Mouse (Mus musculus) heart, embryonic 13.5 days (tissue): ENCODE results near the gene Zfp638. TPM values are rescaled to one million over a fixed set of nuclear protein-coding genes. Genes with fewer than 3 reads are reported as not detected.
"Not testable (repeated sequence)": the region's sequence is repeated elsewhere in the genome, so short reads cannot be mapped to it uniquely, and the experiment has no call there.

Source experiments
- ATAC-seq: fragments of 200-750 bp; cut with Nextera tagmentation; 2 replicates; pipeline ENCODE4 v1.8.0; 2017; ENCODE audit warnings: moderate TSS enrichment; ENCODE audit not compliant: insufficient number of reproducible peaks, low FRiP score, low TSS enrichment; ENCODE audit errors: extremely low read depth
- H3K27ac ChIP-seq: fragments of 300-500 bp; sonication (generic); replicated peaks from 2 replicates; pipeline ENCODE4 v1.5.1; 2015; ENCODE audit warnings: moderate library complexity, mild to moderate bottlenecking, inconsistent platforms
- H3K27me3 ChIP-seq: fragments of 300-500 bp; sonication (generic); replicated peaks from 2 replicates; pipeline ENCODE4 v1.6.1; 2015; ENCODE audit warnings: mild to moderate bottlenecking, inconsistent platforms
- H3K36me3 ChIP-seq: fragments of 300-500 bp; sonication (generic); 2 replicates; pipeline ENCODE4 v1.6.1; 2015; ENCODE audit warnings: mild to moderate bottlenecking, inconsistent platforms
- H3K4me1 ChIP-seq: fragments of 300-500 bp; sonication (generic); 2 replicates; pipeline ENCODE4 v1.6.1; 2015; ENCODE audit warnings: inconsistent platforms
- H3K4me2 ChIP-seq: fragments of 300-500 bp; sonication (generic); 2 replicates; pipeline ENCODE4 v1.6.1; 2015; ENCODE audit warnings: inconsistent platforms, mild to moderate bottlenecking, moderate library complexity
- H3K4me3 ChIP-seq: fragments of 300-500 bp; sonication (generic); 2 replicates; pipeline ENCODE4 v1.5.1; 2015; ENCODE audit warnings: moderate library complexity, mild to moderate bottlenecking, inconsistent platforms
- H3K9ac ChIP-seq: fragments of 300-500 bp; sonication (generic); 2 replicates; pipeline ENCODE4 v1.6.1; 2015; ENCODE audit warnings: inconsistent platforms, mild to moderate bottlenecking, moderate library complexity
- H3K9me3 ChIP-seq: fragments of 300-500 bp; sonication (generic); 2 replicates; pipeline ENCODE4 v1.6.1; 2016; ENCODE audit warnings: inconsistent platforms
- WGBS: fragments of 180-500 bp; shearing (Covaris S2); methylation state at CpG from one replicate; pipeline ENCODE4 v1.1.7; 2015; ENCODE audit warnings: mixed read lengths; 5-methylcytosine and 5-hydroxymethylcytosine counted together
- polyA plus RNA-seq: library from polyadenylated mRNA; unstranded; fragments of >200 nt; fragmentation: Nextera tagmentation; extraction: Ambion mirVana; gene quantifications from 2 replicates; pipeline ENCODE4 v1.2.1, GENCODE M21; 2015

Zfp638 gene
- polyA plus RNA-seq: 35.2 and 36.9 TPM in 2 replicates

DNA sequence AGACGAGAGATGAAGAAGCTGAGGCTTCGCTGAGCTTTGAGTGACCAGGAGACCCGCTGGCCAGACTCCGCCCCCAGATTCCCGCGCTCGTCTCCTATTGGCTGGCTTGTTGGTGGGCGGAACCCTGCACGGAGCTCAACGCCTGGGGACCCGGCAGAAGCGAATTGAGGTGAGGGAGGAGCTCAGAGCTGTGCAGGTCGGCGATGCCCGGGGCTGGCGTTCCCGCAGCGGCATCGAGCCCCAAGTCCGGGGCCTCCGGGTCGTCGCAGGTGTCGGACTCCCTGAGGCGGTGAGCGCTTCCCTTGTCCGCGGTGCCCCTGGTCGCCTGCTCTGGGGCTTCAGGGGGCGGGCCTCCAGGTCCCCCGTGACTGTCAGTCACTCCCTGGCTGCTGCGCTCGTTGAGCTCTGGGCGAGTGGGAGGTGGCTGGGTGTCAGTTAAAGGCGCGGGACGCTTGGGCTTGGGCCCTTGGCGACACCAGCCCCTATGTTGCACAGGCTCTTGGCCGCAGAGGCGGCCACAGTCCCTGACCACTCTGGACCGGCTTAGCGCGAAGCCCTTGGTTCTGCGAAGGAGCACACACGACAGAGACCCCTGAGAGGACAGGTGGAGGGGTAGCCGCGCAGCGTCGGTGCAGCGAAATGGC lies at the start of gene Zfp638:
TSS of gene Zfp638 (plus strand) at position 156 of the 644 bp plus-strand sequence.
- H3K4me3 ChIP-seq: peak within 1 kb of the TSS; percentile 69
- H3K27ac ChIP-seq: peak within 1 kb of the TSS; percentile 89
- under 1% methylated on average over 50 of the region's 50 CpGs for WGBS
- peak; percentile 88 for ATAC-seq
- H3K4me1 ChIP-seq: peaks cover 15% of the 10 kb centered on the region
- H3K4me2 ChIP-seq: peak within 1 kb of the TSS; percentile 97
- no peaks in the 10 kb centered on the region for H3K9me3 ChIP-seq
- no peaks in the 10 kb centered on the region for H3K36me3 ChIP-seq
- peak within 1 kb of the TSS; percentile 85 for H3K9ac ChIP-seq
- H3K27me3 ChIP-seq: no peaks in the 10 kb centered on the region

DNA sequence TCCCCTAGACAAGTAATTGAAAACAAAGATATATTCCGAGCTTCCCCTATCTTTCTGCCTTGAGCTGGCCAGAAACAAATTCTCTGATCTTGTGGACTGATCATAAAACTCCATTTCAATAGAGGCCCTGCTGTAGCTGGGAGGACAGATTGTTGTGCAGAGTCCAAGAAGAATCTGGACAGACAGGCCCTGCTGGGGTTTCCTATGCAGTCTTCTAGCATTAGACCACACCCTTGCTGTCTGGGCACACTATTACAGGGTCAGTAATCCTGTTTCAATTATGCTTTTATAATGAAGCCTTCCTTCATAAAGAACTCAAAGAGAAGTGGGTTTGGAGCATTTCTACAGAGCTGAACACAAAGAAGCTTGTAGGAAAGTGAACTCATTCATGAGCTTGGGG lies 47.9 kb upstream of the Zfp638 start:
- Histone ChIP-seq H3K4me3 (no peak overlapping the region), H3K4me2 (no peak overlapping the region), H3K36me3 (peaks cover 27% of the 10 kb centered on the region), H3K9me3 (no peaks in the 10 kb centered on the region), H3K27me3 (no peaks in the 10 kb centered on the region), H3K9ac (no peak overlapping the region), H3K4me1 (peaks cover 22% of the 10 kb centered on the region), H3K27ac (no peak overlapping the region)
- WGBS: 63% methylated on average over 1 of the region's 1 CpGs
- no peak for ATAC-seq

DNA sequence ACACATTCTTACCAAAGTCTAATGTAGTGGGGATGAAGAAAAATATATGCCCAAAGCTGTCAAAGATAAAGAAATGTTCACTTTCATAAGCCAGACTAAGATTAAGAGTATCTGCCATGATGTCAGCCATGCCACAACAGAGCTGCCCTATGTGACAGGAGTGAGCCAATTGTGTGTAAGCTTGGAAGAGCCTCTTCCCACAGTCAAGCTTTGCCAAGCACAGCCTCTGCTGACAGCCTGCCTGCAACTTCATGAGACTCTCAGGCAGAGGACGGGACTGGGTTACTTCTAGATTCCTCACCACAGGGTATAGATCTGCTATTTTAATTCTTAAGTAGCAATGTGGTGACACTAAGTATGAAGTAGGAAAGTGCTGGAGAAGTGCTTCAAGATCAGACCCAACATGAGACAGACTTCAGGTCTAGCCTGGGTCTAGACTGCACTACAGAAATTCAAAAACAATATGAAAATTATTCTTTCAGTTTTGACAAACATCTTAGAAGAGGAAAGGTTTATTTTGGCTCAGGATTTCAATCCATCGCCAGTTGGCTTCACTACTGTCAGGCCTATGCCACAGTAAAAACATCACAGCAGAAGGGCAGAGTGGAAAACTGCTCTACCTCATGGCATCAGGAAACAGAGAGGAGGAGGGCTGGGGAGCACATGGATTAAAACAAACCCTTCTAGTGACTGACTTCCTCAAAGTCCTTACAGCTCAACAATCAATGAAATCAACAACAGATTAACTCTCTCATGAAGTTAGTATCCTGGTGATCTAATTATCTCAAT lies 46.0 kb upstream of the Zfp638 start:
- Histone ChIP-seq H3K4me3 (no peak overlapping the region), H3K36me3 (peaks cover 9% of the 10 kb centered on the region), H3K9ac (no peak overlapping the region), H3K4me2 (no peak overlapping the region), H3K4me1 (peaks cover 22% of the 10 kb centered on the region), H3K9me3 (no peaks in the 10 kb centered on the region), H3K27ac (no peak overlapping the region), H3K27me3 (no peaks in the 10 kb centered on the region)
- WGBS: 58% methylated on average over 2 of the region's 2 CpGs
- ATAC-seq: no peak

DNA sequence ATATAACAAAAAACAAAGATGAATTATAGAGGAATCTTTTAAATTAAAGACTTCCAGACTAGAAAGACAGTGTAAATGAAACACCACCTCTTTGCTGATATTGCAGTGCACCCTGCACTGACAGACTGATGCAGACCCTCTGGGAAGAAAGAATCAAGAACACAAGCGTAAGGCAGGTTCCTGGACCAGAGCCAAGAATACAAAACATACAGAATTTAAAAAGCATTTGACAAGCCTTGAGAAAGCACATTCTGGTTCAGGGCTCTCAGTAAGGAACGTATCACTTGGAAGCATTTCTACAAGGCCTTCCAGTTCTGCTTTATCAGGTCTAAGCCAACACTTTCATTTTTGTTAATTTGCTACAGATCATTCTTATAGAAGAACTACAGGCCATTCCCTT lies 45.1 kb upstream of the Zfp638 start:
- Histone ChIP-seq H3K9me3 (no peaks in the 10 kb centered on the region), H3K4me3 (no peak overlapping the region), H3K9ac (no peak overlapping the region), H3K27ac (0 out of 2 replicates have a peak overlapping the region, but pooled peaks have one; percentile 32), H3K36me3 (peaks cover 5% of the 10 kb centered on the region; the same call in 1 of the 2 replicates), H3K27me3 (no peaks in the 10 kb centered on the region), H3K4me1 (peaks cover 22% of the 10 kb centered on the region), H3K4me2 (no peak overlapping the region)
- no peak for ATAC-seq
- 56% methylated on average over 2 of the region's 2 CpGs for WGBS

DNA sequence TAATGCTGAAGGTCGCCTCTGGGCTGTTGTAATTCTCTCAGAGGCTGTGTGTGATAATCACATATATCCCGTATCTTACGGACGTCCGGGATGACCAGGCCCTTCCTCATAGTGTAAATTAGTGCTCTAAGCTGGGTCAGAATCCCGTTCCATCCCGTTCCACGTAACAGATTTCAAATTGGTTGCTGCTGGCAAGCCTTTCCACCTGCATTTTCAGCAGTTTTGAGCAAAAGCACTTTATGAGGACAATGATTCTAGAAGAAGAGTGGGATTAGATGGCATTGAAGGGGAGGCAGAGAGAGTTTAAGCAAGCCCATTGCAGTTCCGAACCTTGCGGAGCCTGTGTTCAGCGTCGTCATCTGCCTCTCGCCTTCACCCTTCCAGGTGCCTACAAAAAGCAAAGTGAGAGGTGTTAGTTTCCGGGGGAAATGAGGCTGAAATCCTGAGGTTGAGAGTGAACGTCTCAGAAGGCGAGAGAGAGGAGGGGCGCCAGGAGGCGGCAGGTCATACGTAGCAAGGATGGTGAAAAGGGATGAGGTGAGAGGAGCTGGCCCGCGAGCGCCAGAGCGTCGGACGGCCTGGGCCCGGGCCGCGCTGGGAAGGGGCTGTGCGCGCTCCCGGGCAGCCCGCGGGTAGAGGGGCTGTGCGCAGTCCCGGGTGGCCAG lies 35.8 kb upstream of the Zfp638 start:
- under 1% methylated on average over 35 of the region's 35 CpGs for WGBS
- peak overlapping the region; percentile 81 for H3K4me2 ChIP-seq
- no peak for ATAC-seq
- H3K36me3 ChIP-seq: peaks cover 8% of the 10 kb centered on the region
- H3K4me1 ChIP-seq: peaks cover 12% of the 10 kb centered on the region
- H3K27ac ChIP-seq: peak overlapping the region; percentile 83
- no peaks in the 10 kb centered on the region for H3K27me3 ChIP-seq
- peak overlapping the region; percentile 68 for H3K4me3 ChIP-seq
- peak overlapping the region; percentile 88 for H3K9ac ChIP-seq
- H3K9me3 ChIP-seq: no peaks in the 10 kb centered on the region

DNA sequence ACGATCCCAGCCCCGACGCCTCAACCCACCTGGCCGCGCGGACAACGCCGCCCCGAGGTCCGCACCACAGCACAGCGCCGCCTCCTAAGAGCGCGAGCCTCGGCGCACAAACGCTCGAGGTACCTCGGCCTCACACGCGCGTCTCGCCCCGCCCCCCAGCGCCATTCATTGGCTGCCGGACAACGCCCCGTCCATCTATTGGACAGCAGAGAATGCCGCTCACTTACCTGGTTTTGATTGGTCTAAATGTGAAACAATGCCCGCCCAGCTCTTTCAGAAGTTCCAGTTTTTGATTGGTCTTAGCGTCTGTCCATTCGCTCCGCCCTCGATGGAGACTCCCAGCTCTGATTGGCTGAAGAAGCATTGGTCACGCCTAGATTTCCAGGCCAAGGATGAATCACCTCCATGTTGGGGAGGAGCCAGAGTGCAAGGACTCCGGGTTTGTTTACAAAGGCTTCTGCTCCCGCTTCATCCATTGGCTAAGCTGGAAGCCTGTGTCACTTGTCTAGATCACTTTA lies 35.2 kb upstream of the Zfp638 start, which contains the start of gene Paip2b:
TSS of gene Paip2b (minus strand) at position 136 of the 518 bp plus-strand sequence.
- Histone ChIP-seq H3K27ac (peak within 1 kb of the TSS; percentile 83), H3K9me3 (no peaks in the 10 kb centered on the region), H3K27me3 (no peaks in the 10 kb centered on the region), H3K4me1 (peaks cover 12% of the 10 kb centered on the region), H3K4me2 (peak within 1 kb of the TSS; percentile 81), H3K9ac (peak within 1 kb of the TSS; percentile 88), H3K36me3 (peaks cover 8% of the 10 kb centered on the region), H3K4me3 (peak within 1 kb of the TSS; percentile 68)
- ATAC-seq: peak; percentile 99
- under 1% methylated on average over 37 of the region's 37 CpGs for WGBS

DNA sequence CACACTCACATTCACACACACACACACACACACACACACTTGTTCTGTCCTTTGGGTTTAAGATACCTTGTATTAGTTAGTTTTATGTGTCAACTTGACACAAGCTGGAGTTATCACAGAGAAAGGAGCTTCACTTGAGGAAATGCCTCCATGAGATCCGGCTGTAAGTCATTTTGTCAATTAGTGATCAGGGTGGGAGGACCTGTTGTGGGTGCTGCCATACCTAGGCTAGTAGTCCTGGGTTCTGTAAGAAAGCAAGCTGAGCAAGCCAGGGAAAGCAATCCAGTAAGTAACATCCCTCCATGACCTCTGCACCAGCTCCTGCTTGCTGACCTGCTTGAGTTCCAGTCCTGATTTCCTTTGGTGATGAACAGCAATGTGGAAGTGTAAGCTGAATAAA lies 34.5 kb upstream of the Zfp638 start:
- Histone ChIP-seq H3K4me3 (peak overlapping the region; percentile 68), H3K4me2 (peak overlapping the region; percentile 67), H3K4me1 (peaks cover 12% of the 10 kb centered on the region), H3K27ac (peak overlapping the region; percentile 65), H3K9ac (peak overlapping the region; percentile 60)
- H3K36me3 ChIP-seq, H3K27me3 ChIP-seq, H3K9me3 ChIP-seq, ATAC-seq: not testable (repeated sequence)
- WGBS: 52% methylated on average over 1 of the region's 1 CpGs

DNA sequence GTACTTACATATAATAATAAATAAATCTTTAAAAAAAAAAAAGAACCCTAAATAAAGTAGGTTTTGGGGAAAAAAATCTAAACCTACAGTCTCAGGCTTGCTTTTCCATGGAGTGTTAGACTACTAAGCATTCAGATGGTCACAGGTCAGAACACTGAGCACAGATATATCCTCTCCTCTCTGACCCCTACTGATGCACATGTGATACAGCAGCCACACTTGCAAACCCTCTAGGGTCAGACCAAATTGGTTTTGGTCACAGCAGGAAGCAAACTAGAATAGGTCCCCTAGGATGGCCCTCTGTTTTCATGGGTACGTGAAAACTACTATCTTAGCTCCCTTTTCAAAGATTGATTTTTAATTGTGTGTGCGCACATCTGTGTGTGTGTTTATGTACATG lies 30.1 kb upstream of the Zfp638 start:
- no peak overlapping the region for H3K9ac ChIP-seq
- no peaks in the 10 kb centered on the region for H3K27me3 ChIP-seq
- no peak for ATAC-seq
- no peak overlapping the region for H3K27ac ChIP-seq
- WGBS: 67% methylated on average over 2 of the region's 2 CpGs
- no peak overlapping the region for H3K4me2 ChIP-seq
- 0 out of 2 replicates have a peak, but pooled peaks cover 3% of the 10 kb centered on the region for H3K9me3 ChIP-seq
- no peaks in the 10 kb centered on the region for H3K36me3 ChIP-seq
- H3K4me1 ChIP-seq: peaks cover 4% of the 10 kb centered on the region
- no peak overlapping the region for H3K4me3 ChIP-seq

DNA sequence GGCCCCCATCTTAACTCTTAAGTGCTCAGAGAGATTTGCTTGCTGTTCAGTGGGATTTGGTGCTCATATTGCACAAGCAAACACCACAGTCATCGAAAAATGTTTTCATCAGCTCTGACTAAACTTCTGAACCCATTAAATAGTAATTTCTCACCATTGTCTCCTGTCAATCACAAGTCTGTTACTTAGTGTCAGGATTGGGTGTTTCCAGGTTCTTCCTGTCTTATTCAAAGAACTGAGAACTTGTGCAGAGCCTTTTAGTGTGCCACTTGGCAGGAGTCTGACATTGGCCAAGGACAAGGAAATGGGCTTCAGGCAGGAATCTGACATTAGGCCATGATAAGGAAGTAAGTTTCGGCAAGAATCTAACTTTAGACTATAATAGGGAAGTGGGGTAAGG lies 28.9 kb upstream of the Zfp638 start:
- Histone ChIP-seq H3K9ac (no peak overlapping the region), H3K4me1 (no peaks in the 10 kb centered on the region), H3K9me3 (0 out of 2 replicates have a peak, but pooled peaks cover 3% of the 10 kb centered on the region), H3K27me3 (no peaks in the 10 kb centered on the region), H3K4me2 (no peak overlapping the region), H3K36me3 (no peaks in the 10 kb centered on the region), H3K27ac (no peak overlapping the region), H3K4me3 (no peak overlapping the region)
- 55% methylated on average over 2 of the region's 2 CpGs for WGBS
- ATAC-seq: no peak

DNA sequence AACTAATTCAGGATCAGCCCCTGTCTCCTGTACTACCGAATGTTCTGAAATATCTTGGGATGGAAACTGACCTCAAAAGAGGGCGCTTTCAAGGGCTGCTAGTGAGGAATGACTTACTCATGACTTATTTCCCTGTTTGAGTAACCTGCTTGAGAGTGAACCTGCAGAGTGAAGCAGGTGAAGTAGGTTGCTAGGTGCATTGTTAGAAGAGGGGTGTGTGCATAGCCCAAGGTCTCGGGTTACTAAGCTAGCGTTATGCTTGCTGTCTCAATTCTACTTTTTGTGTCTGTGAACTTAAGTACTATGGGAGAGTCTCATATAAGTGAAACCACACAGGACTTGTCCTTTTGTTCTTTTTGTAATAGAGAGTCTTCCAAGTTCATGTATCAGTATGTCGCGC lies 26.8 kb upstream of the Zfp638 start:
- no peak overlapping the region for H3K27ac ChIP-seq

DNA sequence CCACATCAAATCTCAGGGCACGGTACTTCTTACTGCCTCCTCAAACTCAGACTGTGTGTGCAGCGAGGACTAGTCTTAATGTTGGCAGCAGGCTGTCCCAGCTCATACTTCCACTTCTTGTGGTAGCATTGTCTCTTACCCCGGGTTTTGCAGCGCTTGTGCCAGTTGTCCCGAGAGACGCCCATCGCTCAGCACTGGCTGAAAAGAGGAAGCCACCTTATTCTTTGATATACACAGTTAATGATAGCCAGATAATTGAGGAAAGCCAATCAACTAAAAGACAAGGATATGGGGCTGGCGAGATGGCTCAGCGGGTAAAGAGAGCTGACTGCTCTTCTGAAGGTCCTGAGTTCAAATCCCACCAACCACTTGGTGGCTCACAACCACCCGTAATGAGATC lies 22.0 kb upstream of the Zfp638 start:
- Histone ChIP-seq H3K4me2 (no peak overlapping the region), H3K4me1 (no peaks in the 10 kb centered on the region), H3K27ac (no peak overlapping the region), H3K4me3 (no peak overlapping the region), H3K9me3 (no peaks in the 10 kb centered on the region), H3K9ac (no peak overlapping the region), H3K27me3 (peaks cover 11% of the 10 kb centered on the region; the same call in 1 of the 2 replicates), H3K36me3 (no peaks in the 10 kb centered on the region)
- ATAC-seq: no peak
- WGBS: 88% methylated on average over 10 of the region's 10 CpGs

More for the DNA sequence above, 26.8 kb upstream of the Zfp638 start:
- no peak for ATAC-seq
- no peaks in the 10 kb centered on the region for H3K36me3 ChIP-seq
- H3K4me2 ChIP-seq: no peak overlapping the region
- no peaks in the 10 kb centered on the region for H3K4me1 ChIP-seq
- WGBS: 79% methylated on average over 6 of the region's 6 CpGs
- H3K9ac ChIP-seq: no peak overlapping the region
- 0 out of 2 replicates have a peak, but pooled peaks cover 3% of the 10 kb centered on the region for H3K9me3 ChIP-seq
- no peaks in the 10 kb centered on the region for H3K27me3 ChIP-seq
- no peak overlapping the region for H3K4me3 ChIP-seq
